Mouse (Mus musculus) left cerebral cortex, adult 9 months (tissue): ENCODE measurements at regions not wholly inside any gene's neighbourhood (a gene's known extent, or its start where the extent isn't known, plus 50 kb on each side); places are given as distances from the start of the nearest gene placed in this dataset.

ENCODE experiments used
- DNase-seq, 2 experiments: peaks; one replicate each; pipeline ENCODE4 v3.0.0; 2022; ENCODE audit warnings: low spot score in 2 of 2

GRCm38 (mm10) chr2:92751256-92751655, 151.7 kb downstream of the Chst1 start:
- no peak for DNase-seq

GRCm38 (mm10) chr2:92752156-92752555, 152.6 kb downstream of the Chst1 start:
- DNase-seq, result no peak

- DNase-seq, result no peak
These were observed 153.3 kb downstream of the Chst1 start for GRCm38 (mm10) chr2:92752794-92753193.

- no peak for DNase-seq
These were observed 155.2 kb downstream of the Chst1 start for GRCm38 (mm10) chr2:92754505-92755280.

GRCm38 (mm10) chr2:92756491-92756890, 157.0 kb downstream of the Chst1 start:
- DNase-seq, result no peak

- no peak for DNase-seq
These were observed 156.1 kb upstream of the Syt13 start for GRCm38 (mm10) chr2:92758775-92759174.

- DNase-seq, result no peak
These were observed 150.8 kb upstream of the Syt13 start for GRCm38 (mm10) chr2:92763881-92764635.

GRCm38 (mm10) chr2:92767476-92768005, 147.4 kb upstream of the Syt13 start:
- DNase-seq, result no peak

- no peak for DNase-seq
These were observed 146.8 kb upstream of the Syt13 start for GRCm38 (mm10) chr2:92768088-92768487.

- DNase-seq, result no peak
These were observed 145.8 kb upstream of the Syt13 start for GRCm38 (mm10) chr2:92769061-92769460.

GRCm38 (mm10) chr2:92770098-92770497, 144.8 kb upstream of the Syt13 start:
- no peak for DNase-seq

GRCm38 (mm10) chr2:92772623-92773022, 142.3 kb upstream of the Syt13 start:
- DNase-seq, result peak in 1 of 2 experiments; percentile 28

- DNase-seq, result no peak
These were observed 138.4 kb upstream of the Syt13 start for GRCm38 (mm10) chr2:92776497-92776896.

GRCm38 (mm10) chr2:92779101-92779500, 135.8 kb upstream of the Syt13 start:
- no peak for DNase-seq

- DNase-seq, result no peak
These were observed 134.9 kb upstream of the Syt13 start for GRCm38 (mm10) chr2:92780021-92780420.

- DNase-seq, result no peak
These were observed 133.4 kb upstream of the Syt13 start for GRCm38 (mm10) chr2:92781451-92781850.

- no peak for DNase-seq
These were observed 132.3 kb upstream of the Syt13 start for GRCm38 (mm10) chr2:92782621-92783020.

GRCm38 (mm10) chr2:92784916-92785315, 130.0 kb upstream of the Syt13 start:
- no peak for DNase-seq

GRCm38 (mm10) chr2:92787925-92788410, 126.9 kb upstream of the Syt13 start:
- DNase-seq, result no peak

- no peak for DNase-seq
These were observed 126.0 kb upstream of the Syt13 start for GRCm38 (mm10) chr2:92788875-92789274.

- DNase-seq, result no peak
These were observed 124.5 kb upstream of the Syt13 start for GRCm38 (mm10) chr2:92790374-92790773.

GRCm38 (mm10) chr2:92799770-92800169, 115.1 kb upstream of the Syt13 start:
- no peak for DNase-seq

- DNase-seq, result no peak
These were observed 114.2 kb upstream of the Syt13 start for GRCm38 (mm10) chr2:92800667-92801066.
